Mouse (Mus musculus) ES-Bruce4 (cell line): ENCODE measurements around the gene Mapkap1. TPM values are rescaled to one million over a fixed set of nuclear protein-coding genes. Genes with fewer than 3 reads are reported as not detected.

Experiments used
- H3K27ac ChIP-seq: 2 replicates; pipeline ENCODE4 v1.5.1; 2012; ENCODE audit warnings: low read length, inconsistent platforms; ENCODE audit not compliant: insufficient read depth
- H3K27me3 ChIP-seq: 2 replicates; pipeline ENCODE4 v1.6.1; 2012; ENCODE audit warnings: mild to moderate bottlenecking, low read length, inconsistent platforms; ENCODE audit not compliant: control insufficient read depth, poor library complexity, insufficient read depth, severe bottlenecking
- H3K36me3 ChIP-seq: 2 replicates; pipeline ENCODE4 v1.6.1; 2012; ENCODE audit warnings: inconsistent platforms, mild to moderate bottlenecking, low read length, moderate library complexity; ENCODE audit not compliant: control insufficient read depth, poor library complexity, insufficient read depth, severe bottlenecking
- H3K4me1 ChIP-seq: one replicate; pipeline ENCODE4 v1.8.1; 2011; ENCODE audit warnings: low read length; ENCODE audit not compliant: control insufficient read depth, insufficient read depth
- H3K4me3 ChIP-seq: 2 replicates; pipeline ENCODE4 v1.5.1; 2011; ENCODE audit warnings: low read depth, mild to moderate bottlenecking, low read length
- H3K9ac ChIP-seq: 2 replicates; pipeline ENCODE4 v1.6.1; 2012; ENCODE audit warnings: low read depth, mild to moderate bottlenecking, inconsistent platforms; ENCODE audit not compliant: poor library complexity, severe bottlenecking
- H3K9me3 ChIP-seq: replicated peaks from 2 replicates; pipeline ENCODE4 v1.6.1; 2012; ENCODE audit warnings: mild to moderate bottlenecking, low read length, inconsistent platforms; ENCODE audit not compliant: control insufficient read depth, poor library complexity, insufficient read depth, severe bottlenecking
- CTCF ChIP-seq: IDR thresholded peaks from one replicate; pipeline ENCODE4 v1.8.1; 2011; ENCODE audit warnings: low read depth, low read length
- EP300 ChIP-seq: IDR thresholded peaks from 2 replicates; pipeline ENCODE4 v1.6.1; 2011; ENCODE audit warnings: low read depth, low read length; ENCODE audit not compliant: insufficient read depth
- POLR2A ChIP-seq: IDR thresholded peaks from one replicate; pipeline ENCODE4 v1.8.1; 2011; ENCODE audit warnings: low read length; ENCODE audit not compliant: insufficient read depth
- polyA plus RNA-seq: library from polyadenylated mRNA; stranded (reverse); fragments of >200 nt; gene quantifications from 2 replicates; pipeline ENCODE4 v1.2.4, GENCODE M21; 2011; ENCODE audit warnings: low read depth; ENCODE audit not compliant: missing spikeins, insufficient read depth, insufficient read length

The Mapkap1 gene
- polyA plus RNA-seq, 1 experiment = 48.1 TPM

DNA sequence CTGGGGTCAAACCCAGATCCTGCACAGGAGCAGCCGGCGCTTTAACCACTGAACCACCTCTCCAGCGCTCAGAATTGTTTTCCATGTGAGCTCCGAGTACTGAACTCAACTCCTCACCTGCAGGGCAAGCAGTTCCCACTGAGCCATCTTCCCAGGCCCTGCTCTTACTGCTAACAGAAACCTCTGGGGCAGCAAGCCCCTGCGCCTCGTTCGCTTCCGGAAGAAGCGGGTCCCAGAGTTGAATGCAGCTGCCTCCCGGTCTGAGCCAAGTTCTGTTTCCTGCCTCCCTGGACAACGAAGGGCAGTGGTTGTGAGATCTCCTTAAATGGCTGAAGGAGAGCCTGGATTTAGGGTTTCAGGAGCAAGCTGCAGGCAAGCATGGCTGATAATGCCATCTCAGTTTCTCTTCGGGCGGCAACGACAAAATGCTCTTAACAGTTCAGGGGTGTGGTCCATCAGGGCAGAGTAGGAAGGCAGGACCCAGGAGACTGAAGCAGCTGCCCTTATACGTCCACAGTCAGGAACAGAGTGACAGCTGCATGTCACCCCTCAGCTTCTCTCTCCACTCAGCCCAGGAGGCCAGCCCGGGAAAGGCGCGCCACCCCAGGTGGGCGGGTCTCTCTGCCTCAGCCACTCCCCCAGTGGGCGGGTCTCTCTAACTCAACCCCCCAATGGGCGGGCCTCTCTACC lies 239.4 kb downstream of the Mapkap1 start:
- Histone ChIP-seq H3K4me3 (peak overlapping the region; percentile 41), H3K9me3 (no peaks in the 10 kb centered on the region), H3K27ac (no peak overlapping the region), H3K9ac (peak overlapping the region; percentile 26), H3K36me3 (no peaks in the 10 kb centered on the region), H3K4me1 (peaks cover 1% of the 10 kb centered on the region), H3K27me3 (no peaks in the 10 kb centered on the region)
- TF ChIP-seq POLR2A (peak; percentile 46), CTCF (no peak)

GRCm38 (mm10) chr2:34646541-34646865 lies 239.9 kb downstream of the Mapkap1 start:
- no peak overlapping the region for H3K9ac ChIP-seq
- TF ChIP-seq POLR2A (no peak), EP300 (no peak), CTCF (no peak)
- no peak overlapping the region for H3K27ac ChIP-seq
- no peak overlapping the region for H3K4me3 ChIP-seq
- peaks cover 1% of the 10 kb centered on the region for H3K4me1 ChIP-seq
- H3K36me3 ChIP-seq = no peaks in the 10 kb centered on the region
- H3K27me3 ChIP-seq = no peaks in the 10 kb centered on the region
- no peaks in the 10 kb centered on the region for H3K9me3 ChIP-seq

DNA sequence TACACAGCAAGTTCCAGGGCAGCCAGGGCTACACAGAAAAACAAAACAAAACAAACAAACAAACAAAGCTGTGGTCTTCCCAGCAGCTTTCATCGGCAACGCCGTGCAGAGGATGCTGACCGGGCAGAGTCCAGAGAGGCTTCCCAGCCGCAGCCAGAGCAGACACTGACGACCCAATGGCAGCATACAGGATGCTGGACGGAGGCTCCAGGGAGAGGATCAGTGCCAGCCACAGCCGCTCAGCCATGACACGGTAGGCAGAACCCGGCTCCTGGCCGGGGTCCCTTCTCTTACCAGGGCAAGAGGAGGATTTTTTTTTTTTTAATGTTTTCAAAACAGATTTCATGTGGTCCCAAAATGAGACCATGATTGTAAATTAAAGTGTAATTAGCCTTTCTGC lies 240.8 kb downstream of the Mapkap1 start:
- no peak overlapping the region for H3K4me3 ChIP-seq
- no peaks in the 10 kb centered on the region for H3K4me1 ChIP-seq
- no peaks in the 10 kb centered on the region for H3K27me3 ChIP-seq
- H3K36me3 ChIP-seq = no peaks in the 10 kb centered on the region
- H3K9ac ChIP-seq = no peak overlapping the region
- H3K27ac ChIP-seq = no peak overlapping the region
- TF ChIP-seq POLR2A = no peak
- no peak for TF ChIP-seq EP300
- no peak for TF ChIP-seq CTCF
- no peaks in the 10 kb centered on the region for H3K9me3 ChIP-seq

DNA sequence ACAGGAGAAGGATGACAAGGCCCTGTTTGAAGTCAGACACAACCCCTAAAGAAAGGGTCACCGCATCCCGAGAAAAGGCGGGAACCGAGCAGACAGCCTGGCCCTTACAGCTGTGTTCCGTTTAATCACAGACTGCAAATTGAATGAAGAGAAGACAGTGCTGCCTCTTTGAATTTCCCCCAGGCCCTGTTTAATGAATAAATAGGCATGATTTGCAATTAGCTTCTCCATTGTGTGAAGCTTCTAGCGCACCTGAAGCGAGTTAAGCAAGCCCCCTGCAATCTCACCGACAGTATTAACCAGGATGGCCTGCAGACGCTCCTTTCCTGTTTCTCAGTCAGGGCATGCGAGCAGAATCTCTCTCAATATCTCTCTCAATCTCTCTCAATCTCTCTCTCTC lies 261.2 kb downstream of the Mapkap1 start:
- no peak for TF ChIP-seq POLR2A
- TF ChIP-seq CTCF = no peak
- no peak for TF ChIP-seq EP300
- H3K9ac ChIP-seq = no peak overlapping the region
- H3K4me3 ChIP-seq = no peak overlapping the region

GRCm38 (mm10) chr2:34668440-34669191 lies 262.0 kb downstream of the Mapkap1 start:
- Histone ChIP-seq H3K9ac (no peak overlapping the region), H3K4me1 (peaks cover 18% of the 10 kb centered on the region), H3K27me3 (no peaks in the 10 kb centered on the region), H3K36me3 (no peaks in the 10 kb centered on the region), H3K4me3 (no peak overlapping the region), H3K27ac (no peak overlapping the region), H3K9me3 (no peaks in the 10 kb centered on the region)
- TF ChIP-seq POLR2A (no peak), EP300 (peak; percentile 66; the same call in 1 of the 2 replicates)

More for the DNA sequence above, 261.2 kb downstream of the Mapkap1 start:
- no peaks in the 10 kb centered on the region for H3K36me3 ChIP-seq
- no peaks in the 10 kb centered on the region for H3K9me3 ChIP-seq
- H3K4me1 ChIP-seq = peaks cover 18% of the 10 kb centered on the region
- no peaks in the 10 kb centered on the region for H3K27me3 ChIP-seq
- H3K27ac ChIP-seq = no peak overlapping the region

DNA sequence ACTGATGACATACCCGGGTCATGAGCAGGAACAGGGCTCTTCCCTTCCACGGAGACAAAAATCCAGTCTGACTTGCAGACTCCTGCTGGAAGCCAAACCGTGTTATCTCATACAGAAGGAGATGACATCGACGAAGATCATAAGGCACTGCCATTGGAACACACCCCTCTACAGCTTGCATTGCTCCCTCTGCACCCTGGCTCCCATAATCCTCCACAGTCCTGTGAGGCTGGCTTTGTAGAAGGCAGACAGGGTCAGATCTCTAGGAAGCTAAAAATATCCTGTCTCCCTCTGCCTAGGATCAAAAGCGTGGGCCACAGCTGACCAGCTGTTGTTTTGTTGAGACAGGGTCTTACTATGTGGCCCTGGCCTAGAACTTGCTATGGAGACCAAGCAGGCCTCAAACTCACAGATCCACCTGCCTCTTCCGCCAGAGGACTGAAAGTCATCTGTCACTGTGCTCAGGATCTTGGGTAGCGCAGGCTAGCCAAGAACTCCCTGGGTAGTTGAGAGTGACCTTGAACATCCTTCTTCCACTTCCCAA lies 262.7 kb downstream of the Mapkap1 start:
- Histone ChIP-seq H3K27ac (no peak overlapping the region), H3K4me1 (peaks cover 18% of the 10 kb centered on the region), H3K9ac (no peak overlapping the region), H3K9me3 (no peaks in the 10 kb centered on the region), H3K36me3 (no peaks in the 10 kb centered on the region), H3K4me3 (no peak overlapping the region), H3K27me3 (no peaks in the 10 kb centered on the region)
- TF ChIP-seq EP300 (no peak), CTCF (no peak), POLR2A (no peak)
